Mouse (Mus musculus) left cerebral cortex, postnatal 36 days (tissue): ENCODE data around the gene Mettl9. TPM values are rescaled to one million over a fixed set of nuclear protein-coding genes. Genes with fewer than 3 reads are reported as not detected.
A peak's percentile ranks its signal among the peaks of the same experiment; 100 is the strongest.

Experiments used
- DNase-seq, 2 experiments: peaks; one replicate each; pipeline ENCODE4 v3.0.0; 2021 to 2022; ENCODE audit warnings: low spot score in 2 of 2, mixed read lengths in 1 of 2
- intact Hi-C: fragments of 180-260 bp; cut with DNase I; formaldehyde crosslinking; loops from one replicate; pipeline ENCODE4 v1.15.1; 2025
- total RNA-seq, 2 experiments: library from RNA; stranded (reverse); gene quantifications; 2 replicates each; pipeline ENCODE4 v1.2.3; 2021

The Mettl9 gene
- total RNA-seq, 2 experiments from 2014 or later: 84.2 to 91.5 TPM

DNA sequence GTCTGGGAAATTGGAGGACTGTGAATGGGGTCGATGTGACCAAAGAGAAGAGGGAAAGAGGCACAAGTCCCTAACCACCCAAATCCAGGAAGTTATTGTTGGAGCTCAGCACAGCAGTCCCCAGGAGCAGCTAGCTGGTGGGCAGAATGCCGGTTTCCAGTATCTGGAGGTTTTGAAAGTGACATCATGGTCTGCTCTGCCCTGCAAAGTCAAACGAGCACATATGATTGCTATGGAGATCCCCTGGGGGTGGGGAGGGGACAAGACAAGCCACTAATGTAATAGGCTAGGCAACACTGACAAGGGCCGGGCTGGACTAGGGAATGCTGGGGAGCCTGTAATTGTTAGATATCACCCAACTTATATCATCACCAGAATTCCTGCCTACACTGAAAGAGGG is 51.3 kb downstream of the Mettl9 start:
- DNase-seq: no peak

DNA sequence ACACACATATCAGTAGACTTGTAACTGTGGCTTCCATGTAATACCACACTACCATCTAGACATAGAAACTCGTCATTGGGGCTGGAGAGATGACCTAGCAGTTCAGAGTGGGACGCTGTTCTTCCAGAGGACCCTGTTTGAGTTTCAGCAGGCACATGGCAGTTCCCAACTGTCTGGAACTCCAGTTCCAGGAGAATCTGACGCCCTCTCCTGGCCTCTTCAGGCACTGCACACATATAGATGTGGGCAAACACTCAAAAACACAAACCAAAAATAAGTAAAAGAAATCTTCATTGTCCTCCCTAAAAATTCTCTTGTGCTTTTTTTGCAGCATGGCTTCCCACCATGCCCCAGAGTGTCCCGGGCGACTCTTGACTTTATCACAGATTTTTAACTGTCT is 54.5 kb downstream of the Mettl9 start:
- no peak for DNase-seq
- intact Hi-C loops: no loop called here

More for the DNA sequence above, 51.3 kb downstream of the Mettl9 start:
- intact Hi-C loops: no loop called here

DNA sequence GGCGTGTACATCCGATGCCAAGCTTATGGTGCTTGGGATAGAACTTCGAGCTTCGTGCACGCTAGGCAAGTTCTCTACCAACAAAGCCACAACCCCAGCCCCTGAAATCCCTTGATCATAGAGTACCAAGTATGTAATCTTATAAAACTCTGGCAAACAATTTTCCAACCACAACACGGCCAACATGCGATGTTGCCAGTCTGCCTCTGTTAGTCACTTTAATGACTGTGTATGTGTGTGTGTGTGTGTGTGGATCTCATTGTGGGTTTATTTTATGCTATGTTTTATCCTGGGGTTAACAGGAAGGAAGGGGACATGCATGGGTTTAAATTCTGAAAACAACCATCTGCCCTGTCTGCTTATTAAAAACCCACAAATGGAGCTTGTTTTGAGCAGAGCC is 56.5 kb downstream of the Mettl9 start:
- DNase-seq: no peak
- intact Hi-C loops: no loop called here

DNA sequence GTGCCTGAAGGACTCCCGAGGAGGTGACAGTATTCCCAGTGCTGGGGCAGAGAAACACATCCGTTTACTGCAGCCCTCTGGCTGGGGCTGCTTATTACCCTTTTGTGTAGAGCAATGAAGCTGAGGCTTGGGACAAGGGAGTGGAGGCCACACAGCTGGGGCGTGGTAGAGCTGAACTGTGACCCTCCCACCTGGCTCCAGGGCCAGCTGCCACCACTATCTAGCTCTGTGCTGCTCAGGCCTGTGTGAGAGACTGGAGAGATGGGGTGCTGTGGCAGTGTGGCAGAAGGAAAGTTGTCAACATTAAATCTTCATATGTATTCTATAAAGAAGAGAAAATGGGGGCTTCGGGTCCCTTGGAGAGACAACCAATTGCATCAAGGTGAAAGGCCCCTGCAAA is 58.8 kb downstream of the Mettl9 start:
- no peak for DNase-seq
- intact Hi-C loops: no loop called here

DNA sequence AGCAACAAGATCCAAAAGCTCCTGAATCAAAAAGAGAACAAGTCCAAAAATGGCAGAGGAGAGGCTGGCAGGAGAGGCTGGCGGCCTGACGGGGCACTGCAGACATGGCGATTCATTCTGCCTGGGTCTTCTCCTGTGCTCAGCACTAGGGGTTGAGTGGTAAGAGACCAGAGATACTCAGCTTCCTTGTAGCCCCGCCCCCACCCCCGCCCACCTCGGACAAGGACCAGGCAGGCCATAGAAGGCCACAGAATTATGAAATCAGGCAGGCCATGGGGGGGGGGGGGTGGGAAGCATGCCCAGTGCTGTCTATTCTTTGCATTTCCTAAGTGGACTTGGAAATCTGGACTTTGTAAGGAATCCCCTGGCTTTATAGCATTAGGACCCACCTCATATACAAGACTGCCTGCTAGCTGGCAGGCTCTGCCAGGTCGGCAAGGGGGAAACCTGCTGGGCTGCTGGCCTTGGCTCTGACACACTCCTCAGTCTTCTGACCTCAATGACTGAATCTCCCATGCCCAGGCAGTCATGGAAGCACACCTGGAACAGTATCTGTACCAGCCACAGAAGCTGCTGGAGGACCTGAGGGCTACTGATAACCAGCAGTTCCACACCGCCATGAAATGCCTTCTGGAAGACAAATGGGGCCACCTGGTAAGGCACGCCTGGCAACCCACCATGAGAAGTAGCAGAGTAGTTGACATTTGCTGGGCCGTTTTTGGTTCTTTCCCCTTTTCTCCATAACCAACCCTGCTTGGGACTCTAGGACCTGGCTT is 64.6 kb downstream of the Mettl9 start:
- no peak for DNase-seq
- intact Hi-C loops: no loop called here

DNA sequence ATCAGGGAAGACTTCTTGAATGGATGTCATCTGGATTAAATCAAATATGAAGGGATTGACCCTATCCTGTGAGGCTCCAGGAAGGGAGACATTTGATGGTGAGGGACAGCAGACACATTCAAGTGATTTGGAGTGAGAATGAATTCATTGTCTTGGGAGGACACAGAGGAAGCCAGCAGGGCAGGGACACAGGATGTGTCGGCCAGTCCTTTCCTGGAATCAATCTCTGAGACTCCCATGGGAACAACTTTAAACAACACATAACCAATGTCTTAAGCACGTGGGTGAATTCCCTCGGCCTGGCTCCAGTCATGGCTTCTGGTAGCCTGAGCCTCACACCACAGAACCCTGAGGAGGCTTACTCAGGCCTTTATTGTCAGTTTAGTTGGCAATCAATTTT is 73.6 kb downstream of the Mettl9 start:
- intact Hi-C loops: no loop called here
- no peak for DNase-seq

DNA sequence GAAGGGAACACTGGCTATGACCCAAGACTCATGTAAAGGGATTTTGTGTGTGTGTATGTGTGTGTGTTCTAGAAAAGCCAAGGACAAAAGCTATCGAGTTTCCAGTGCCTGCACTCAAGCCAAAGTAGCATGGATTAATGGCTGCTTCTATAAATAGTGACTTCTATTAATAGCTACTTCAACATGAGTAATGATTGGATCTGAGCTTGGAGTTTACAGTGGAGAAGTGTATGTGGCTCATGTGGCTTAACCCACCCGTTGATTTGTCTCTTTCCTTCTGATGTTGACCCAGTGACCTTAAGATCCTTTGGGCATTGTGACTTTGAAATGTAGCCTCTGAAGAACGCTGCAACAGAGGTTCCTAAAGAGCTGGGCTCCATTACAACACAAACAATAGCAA is 77.1 kb downstream of the Mettl9 start:
- DNase-seq: no peak

DNA sequence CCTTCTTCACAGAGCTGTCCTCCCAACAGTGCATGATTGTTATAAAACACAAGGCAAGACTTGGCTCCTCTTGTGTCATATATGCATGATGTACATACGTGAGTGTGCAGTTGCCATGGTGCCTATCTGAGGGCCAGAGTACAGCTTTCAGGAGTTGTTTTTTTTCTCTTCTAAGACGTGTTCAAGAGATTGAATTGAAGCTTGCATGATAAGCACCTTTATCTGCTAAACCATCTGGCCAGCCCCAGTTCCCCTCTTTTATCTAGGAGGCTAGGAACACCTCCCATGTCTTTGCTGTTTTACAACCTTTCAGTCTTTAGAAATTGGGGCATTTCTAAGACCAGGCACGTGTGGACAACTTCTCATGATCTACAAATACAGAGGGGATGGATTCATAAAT is 77.5 kb downstream of the Mettl9 start:
- intact Hi-C loops: no loop called here
- no peak for DNase-seq

More for the DNA sequence above, 77.1 kb downstream of the Mettl9 start:
- intact Hi-C loops: no loop called here

DNA sequence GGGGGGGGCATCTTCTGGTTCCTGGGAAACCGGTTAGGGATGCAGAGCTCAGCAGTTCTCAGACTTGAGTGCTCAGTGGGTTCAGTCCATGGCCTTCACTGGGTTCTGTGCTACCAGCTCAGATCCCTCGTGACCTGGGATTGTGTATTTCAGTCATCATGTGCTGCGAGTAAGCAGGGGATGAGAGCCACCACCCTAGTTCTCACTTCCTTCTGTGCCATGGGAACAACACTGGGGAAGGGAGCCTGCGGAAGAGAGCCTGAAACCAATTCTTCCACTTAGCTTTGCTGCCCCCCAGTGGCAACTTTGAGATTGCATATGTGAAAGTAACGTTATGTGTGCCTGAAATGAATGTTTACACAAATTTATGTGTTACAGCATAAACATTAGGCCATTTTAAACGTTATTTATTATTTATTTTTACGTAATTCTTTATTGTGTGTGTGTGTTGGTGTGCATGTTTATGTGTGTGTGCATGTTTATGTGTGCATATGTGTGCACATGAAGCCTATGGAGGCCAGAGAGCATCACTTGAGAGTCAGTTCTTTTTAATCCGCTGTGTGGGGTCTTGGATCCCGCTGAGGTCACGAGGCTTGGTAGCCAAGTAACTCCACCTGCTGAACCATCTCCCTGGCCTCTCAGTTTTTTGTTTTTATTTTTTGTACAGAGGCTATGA is 86.0 kb downstream of the Mettl9 start:
- DNase-seq: peak; percentile 70 to 82
- intact Hi-C loops: loop anchor here (1.0 kb wide), 2 partner anchors 43 to 186 kb away; no protein-coding TSS in a partner anchor

Other genes starting within 250 kb of the Mettl9 start
- not detected for gene Gm5737, start 222.1 kb upstream of the Mettl9 start, total RNA-seq
- 10 to 100 TPM; 27.9 to 32.0 TPM for gene Eef2k, start 191.6 kb upstream of the Mettl9 start, total RNA-seq
- 10 to 100 TPM; 27.8 to 28.0 TPM for gene Polr3e, start 116.7 kb upstream of the Mettl9 start, total RNA-seq
- 1 to 10 TPM; 7.9 TPM for gene Cdr2, start 52.1 kb upstream of the Mettl9 start, total RNA-seq
- under 1 TPM in 1 of 2 experiments, not detected in 1; 0.54 TPM for gene Mfsd13b, start 51.9 kb upstream of the Mettl9 start, total RNA-seq
- gene Igsf6, start 40.1 kb downstream of the Mettl9 start, total RNA-seq: under 1 TPM; 0.15 to 0.54 TPM
- 1 to 10 TPM in 1 of 2 experiments, under 1 TPM in 1; 0.25 to 1.1 TPM for gene Otoa, start 47.2 kb downstream of the Mettl9 start, total RNA-seq